Mouse (Mus musculus): ENCODE results near the gene Rp9.
"Not testable (repeated sequence)": the region's sequence is repeated elsewhere in the genome, so short reads cannot be mapped to it uniquely, and the experiment has no call there.

The Rp9 gene

GRCm38 (mm10) chr9:22467371-22468169, 2.0 kb downstream of the Rp9 start:
- in situ Hi-C loops (cut with MboI; ENCODE audit: low pct_unique_long_range_greater_than_20kb in 1 of 2, low sequenced_read_pairs in 2 of 2, unreplicated experiment in 1 of 2): no loop called here

- in situ Hi-C loops (cut with MboI; ENCODE audit: low pct_unique_long_range_greater_than_20kb in 1 of 2, low sequenced_read_pairs in 2 of 2, unreplicated experiment in 1 of 2): no loop called here
Observed at GRCm38 (mm10) chr9:22466212-22466611, 3.3 kb downstream of the Rp9 start.

GRCm38 (mm10) chr9:22461946-22462345, 7.6 kb downstream of the Rp9 start:
- in situ Hi-C loops (cut with MboI; ENCODE audit: low pct_unique_long_range_greater_than_20kb in 1 of 2, low sequenced_read_pairs in 2 of 2, unreplicated experiment in 1 of 2): no loop called here

- in situ Hi-C loops (cut with MboI; ENCODE audit: low pct_unique_long_range_greater_than_20kb in 1 of 2, low sequenced_read_pairs in 2 of 2, unreplicated experiment in 1 of 2): no loop called here
Observed at GRCm38 (mm10) chr9:22457142-22457835, 12.3 kb downstream of the Rp9 start.

GRCm38 (mm10) chr9:22455041-22455440, 14.5 kb downstream of the Rp9 start:
- in situ Hi-C loops (cut with MboI; ENCODE audit: low pct_unique_long_range_greater_than_20kb in 1 of 2, low sequenced_read_pairs in 2 of 2, unreplicated experiment in 1 of 2): no loop called here

- in situ Hi-C loops (cut with MboI; ENCODE audit: low pct_unique_long_range_greater_than_20kb in 1 of 2, low sequenced_read_pairs in 2 of 2, unreplicated experiment in 1 of 2): not testable (repeated sequence)
Observed at GRCm38 (mm10) chr9:22453990-22454389, 15.6 kb downstream of the Rp9 start, which contains the start of gene Gm17545. Gene Gm17545, plus strand, starts transcription at chr9:22454290.

- in situ Hi-C loops (cut with MboI; ENCODE audit: low pct_unique_long_range_greater_than_20kb in 1 of 2, low sequenced_read_pairs in 2 of 2, unreplicated experiment in 1 of 2): no loop called here
Observed at GRCm38 (mm10) chr9:22453501-22453924, 16.0 kb downstream of the Rp9 start.

GRCm38 (mm10) chr9:22452697-22453096, 16.8 kb downstream of the Rp9 start:
- in situ Hi-C loops (cut with MboI; ENCODE audit: low pct_unique_long_range_greater_than_20kb in 1 of 2, low sequenced_read_pairs in 2 of 2, unreplicated experiment in 1 of 2): no loop called here

GRCm38 (mm10) chr9:22449209-22449608, 20.3 kb downstream of the Rp9 start:
- in situ Hi-C loops (cut with MboI; ENCODE audit: low pct_unique_long_range_greater_than_20kb in 1 of 2, low sequenced_read_pairs in 2 of 2, unreplicated experiment in 1 of 2): no loop called here

GRCm38 (mm10) chr9:22448420-22448819, 21.1 kb downstream of the Rp9 start:
- in situ Hi-C loops (cut with MboI; ENCODE audit: low pct_unique_long_range_greater_than_20kb in 1 of 2, low sequenced_read_pairs in 2 of 2, unreplicated experiment in 1 of 2): no loop called here

- in situ Hi-C loops (cut with MboI; ENCODE audit: low pct_unique_long_range_greater_than_20kb in 1 of 2, low sequenced_read_pairs in 2 of 2, unreplicated experiment in 1 of 2): no loop called here
Observed at GRCm38 (mm10) chr9:22447213-22447612, 22.3 kb downstream of the Rp9 start.

- in situ Hi-C loops (cut with MboI; ENCODE audit: low pct_unique_long_range_greater_than_20kb in 1 of 2, low sequenced_read_pairs in 2 of 2, unreplicated experiment in 1 of 2): no loop called here
Observed at GRCm38 (mm10) chr9:22445123-22445522, 24.4 kb downstream of the Rp9 start.

- in situ Hi-C loops (cut with MboI; ENCODE audit: low pct_unique_long_range_greater_than_20kb in 1 of 2, low sequenced_read_pairs in 2 of 2, unreplicated experiment in 1 of 2): no loop called here
Observed at GRCm38 (mm10) chr9:22443157-22443556, 26.4 kb downstream of the Rp9 start.

GRCm38 (mm10) chr9:22438826-22439225, 30.7 kb downstream of the Rp9 start:
- in situ Hi-C loops (cut with MboI; ENCODE audit: low pct_unique_long_range_greater_than_20kb in 1 of 2, low sequenced_read_pairs in 2 of 2, unreplicated experiment in 1 of 2): no loop called here

- in situ Hi-C loops (cut with MboI; ENCODE audit: low pct_unique_long_range_greater_than_20kb in 1 of 2, low sequenced_read_pairs in 2 of 2, unreplicated experiment in 1 of 2): no loop called here
Observed at GRCm38 (mm10) chr9:22434101-22434500, 35.4 kb downstream of the Rp9 start.

GRCm38 (mm10) chr9:22433221-22433620, 36.3 kb downstream of the Rp9 start:
- in situ Hi-C loops (cut with MboI; ENCODE audit: low pct_unique_long_range_greater_than_20kb in 1 of 2, low sequenced_read_pairs in 2 of 2, unreplicated experiment in 1 of 2): no loop called here

- in situ Hi-C loops (cut with MboI; ENCODE audit: low pct_unique_long_range_greater_than_20kb in 1 of 2, low sequenced_read_pairs in 2 of 2, unreplicated experiment in 1 of 2): no loop called here
Observed at GRCm38 (mm10) chr9:22430315-22430840, 39.2 kb downstream of the Rp9 start.

- in situ Hi-C loops (cut with MboI; ENCODE audit: low pct_unique_long_range_greater_than_20kb in 1 of 2, low sequenced_read_pairs in 2 of 2, unreplicated experiment in 1 of 2): no loop called here
Observed at GRCm38 (mm10) chr9:22429533-22430241, 39.9 kb downstream of the Rp9 start.

Data from mouse embryonic stem cell (cell line).